Mouse (Mus musculus) adrenal gland, postnatal 14 days (tissue): Measurements from ENCODE around the gene Tdo2. TPM values are rescaled to one million over a fixed set of nuclear protein-coding genes. Genes with fewer than 3 reads are reported as not detected.

Source experiments
- DNase-seq: peaks from one replicate; pipeline ENCODE4 v3.0.0; 2021; ENCODE audit warnings: mixed read lengths
- long read RNA-seq, 2 experiments: library from polyadenylated mRNA; stranded (forward); transcript quantifications; one replicate each; pipeline ENCODE4 v2.0.0; 2021
- total RNA-seq: library from RNA; stranded (reverse); gene quantifications from 2 replicates; pipeline ENCODE4 v1.2.3, GENCODE M21; 2021

Gene Tdo2
- total RNA-seq = 5.4 and 103 TPM in 2 replicates
- long read RNA-seq, experiment 1, partial matches to known transcripts = 0 of 3 reads
- long read RNA-seq, experiment 1, other reads (novel, unspliced or antisense) = 0 of 3 reads
- long read RNA-seq, experiment 2, transcript Tdo2-201 (12 exons, 3,431 nt) = major isoform, 76 of 91 reads
- long read RNA-seq, experiment 2, partial matches to known transcripts = 11 of 91 reads
- long read RNA-seq, experiment 2, other reads (novel, unspliced or antisense) = 3 of 91 reads

DNA sequence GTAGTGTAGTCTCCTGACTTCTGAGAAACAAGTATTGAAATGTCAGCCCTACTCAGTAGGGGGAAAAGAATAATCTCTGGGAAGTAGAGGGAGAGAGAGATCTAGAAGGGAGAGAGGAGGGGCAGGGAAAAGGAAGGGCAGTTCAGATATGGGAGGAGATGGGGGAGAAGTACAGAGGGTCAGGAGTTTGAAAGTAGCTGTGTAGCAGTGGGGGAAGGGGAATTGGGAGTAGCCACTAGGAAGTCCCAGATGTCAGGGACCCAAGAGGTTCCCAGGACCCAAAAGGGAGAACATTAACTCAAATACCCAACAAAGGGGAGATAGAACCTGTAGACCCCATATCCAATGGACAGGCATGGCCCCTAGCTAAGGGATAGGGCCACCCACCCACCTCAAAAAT is at the start of gene Tdo2:
TSS of gene Tdo2 (minus strand) at position 101 of the 400 bp plus-strand sequence.
- DNase-seq = no peak

DNA sequence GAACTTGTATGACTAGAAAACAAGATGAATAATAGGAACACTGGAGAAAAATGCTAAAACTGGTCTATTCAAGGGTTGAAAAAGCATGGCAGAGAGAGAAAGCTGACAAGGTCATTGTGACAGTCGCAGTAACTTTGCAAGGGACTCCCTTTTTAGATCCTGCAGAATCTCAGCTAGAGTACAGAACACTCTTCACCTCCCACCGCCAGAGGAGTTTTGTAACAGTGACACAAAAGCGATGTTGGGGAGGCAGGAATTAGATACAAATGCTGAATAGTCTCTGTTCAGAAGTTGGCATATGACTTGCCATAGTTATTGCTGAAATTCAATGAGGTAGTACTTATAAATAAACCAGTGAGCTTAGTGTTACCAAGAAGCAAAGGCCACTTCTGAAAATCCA is 47.1 kb upstream of the Tdo2 start:
- DNase-seq = no peak

DNA sequence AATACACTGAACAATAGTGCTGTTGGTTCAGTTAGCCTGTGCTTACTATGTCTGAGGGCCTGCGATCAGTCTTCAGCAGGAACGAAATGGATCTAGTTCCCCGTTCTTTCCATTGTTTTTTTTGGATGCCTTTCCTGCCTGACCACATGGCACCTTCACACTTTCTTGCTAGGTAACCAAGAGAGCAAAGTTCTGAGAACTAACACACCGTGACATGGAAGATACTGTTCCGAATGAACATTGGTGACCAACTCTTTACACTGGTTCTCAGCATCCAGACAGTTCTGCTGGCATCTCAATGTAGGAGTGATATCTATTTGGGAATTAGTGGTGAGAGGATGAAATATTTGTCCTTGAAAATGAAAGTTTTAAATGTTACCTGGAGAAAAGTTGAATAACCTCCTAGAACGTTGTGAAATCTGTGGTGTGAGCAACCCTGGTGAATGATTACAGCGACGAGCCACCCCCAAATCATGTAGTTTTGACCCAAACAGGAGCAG is 46.5 kb upstream of the Tdo2 start:
- DNase-seq = no peak

DNA sequence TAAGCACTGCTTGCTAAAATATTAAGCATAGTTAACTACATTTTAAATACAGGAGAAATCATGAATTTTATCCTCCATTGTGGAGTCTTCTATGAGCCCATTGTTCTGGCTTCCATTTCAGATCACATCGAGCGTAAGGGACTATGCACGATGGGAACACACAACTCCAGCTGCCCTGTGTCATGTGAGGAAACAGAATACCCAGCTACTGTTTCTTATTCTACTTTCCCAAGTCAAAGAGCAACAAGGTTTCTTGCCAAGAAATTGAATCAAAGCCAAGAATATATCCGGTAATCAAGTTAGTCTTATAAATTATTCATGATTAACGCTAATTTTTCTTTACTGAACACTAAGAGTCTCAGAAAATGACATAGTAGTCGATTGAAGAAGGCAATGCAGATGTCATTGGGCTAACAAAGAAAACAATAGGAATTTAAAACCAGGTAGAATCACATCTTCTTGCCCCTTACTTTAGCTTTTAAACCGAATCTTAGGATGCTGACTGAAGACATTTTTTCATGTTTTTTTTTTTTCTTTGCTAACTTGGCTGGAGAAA is 38.2 kb upstream of the Tdo2 start:
- no peak for DNase-seq

DNA sequence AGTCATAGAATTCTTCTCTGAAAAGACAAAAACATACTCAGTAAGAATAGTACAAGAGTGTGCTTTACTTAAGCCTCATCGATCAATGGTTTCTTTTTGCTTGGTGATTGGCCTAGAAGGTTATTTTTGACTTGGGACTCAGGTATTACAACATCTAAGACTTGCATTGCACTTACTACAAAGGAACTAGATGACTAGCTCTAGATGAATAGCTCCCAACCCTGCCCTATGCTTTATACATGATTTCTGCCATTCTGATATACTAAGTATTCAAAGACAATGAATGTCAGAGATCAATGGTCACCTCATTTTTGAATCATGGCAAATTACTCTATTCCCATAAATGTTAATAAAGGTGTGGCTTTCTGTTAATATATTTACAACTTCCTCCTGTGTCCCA is 31.0 kb upstream of the Tdo2 start:
- no peak for DNase-seq

- DNase-seq = peak; percentile 28
Observed at GRCm38 (mm10) chr3:81995988-81996387, 20.0 kb upstream of the Tdo2 start.

GRCm38 (mm10) chr3:81995371-81995770 is 19.4 kb upstream of the Tdo2 start:
- no peak for DNase-seq

DNA sequence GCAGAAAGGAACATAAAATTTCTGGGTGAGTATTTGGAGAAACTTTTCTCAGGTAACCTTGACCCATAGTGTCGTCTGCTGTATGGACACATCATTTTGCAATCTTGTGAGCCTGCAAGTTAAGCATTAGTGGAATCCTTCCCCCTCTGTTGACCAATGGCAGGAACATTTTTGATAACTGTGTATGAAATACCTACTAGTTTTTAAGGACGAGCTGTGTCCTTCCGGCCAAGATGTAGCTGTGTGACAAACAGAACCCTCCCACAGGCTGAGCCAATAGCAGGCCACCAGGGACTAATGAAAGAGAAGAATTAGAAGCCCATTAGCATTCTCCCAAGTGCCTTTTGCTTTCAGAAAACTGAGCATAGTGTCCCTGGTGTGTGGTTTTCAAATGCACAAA is 14.5 kb upstream of the Tdo2 start:
- DNase-seq = peak; percentile 17

GRCm38 (mm10) chr3:81989692-81990141 is 13.7 kb upstream of the Tdo2 start:
- DNase-seq = no peak

DNA sequence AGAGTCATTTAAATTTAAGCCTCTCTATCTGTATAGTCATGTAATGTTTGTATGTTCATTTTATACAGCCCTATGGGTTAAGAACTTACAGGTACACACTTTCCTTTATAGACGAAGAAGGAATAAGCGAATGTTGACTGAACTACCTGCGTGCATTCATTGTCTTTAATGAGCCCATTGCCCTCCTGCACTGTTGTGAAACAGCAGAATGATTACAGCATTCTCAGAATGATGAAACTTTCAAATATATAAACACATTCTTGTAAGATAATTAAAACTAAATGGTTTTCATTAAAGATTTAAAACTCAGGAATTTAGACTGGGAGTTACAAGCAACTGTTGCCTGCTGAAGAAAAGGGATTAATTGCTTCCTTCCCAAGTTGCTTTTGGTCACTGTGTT is 11.6 kb upstream of the Tdo2 start:
- DNase-seq = no peak

DNA sequence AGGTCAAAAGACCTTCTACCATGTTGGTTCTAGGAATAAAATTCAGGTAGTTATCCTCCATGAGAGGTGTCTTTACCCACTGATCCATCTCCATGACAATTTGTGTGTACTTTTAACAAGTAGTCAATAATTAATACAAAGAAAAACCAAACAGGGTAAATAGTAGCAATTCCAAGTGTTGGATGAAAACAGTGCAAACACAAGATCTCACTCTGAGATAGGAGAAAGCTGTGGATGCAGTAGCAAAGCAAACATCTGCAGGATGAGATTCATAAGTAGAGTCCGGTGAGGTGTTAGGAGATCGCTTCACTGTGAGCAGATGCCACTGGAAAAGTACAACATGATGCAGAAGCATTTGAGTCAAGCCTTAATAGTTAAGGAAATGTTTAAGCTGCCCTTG is 10.1 kb upstream of the Tdo2 start:
- no peak for DNase-seq

GRCm38 (mm10) chr3:81985100-81985499 is 9.1 kb upstream of the Tdo2 start:
- DNase-seq = no peak

- peak; percentile 40 for DNase-seq
Observed at GRCm38 (mm10) chr3:81983120-81983895, 7.3 kb upstream of the Tdo2 start.

DNA sequence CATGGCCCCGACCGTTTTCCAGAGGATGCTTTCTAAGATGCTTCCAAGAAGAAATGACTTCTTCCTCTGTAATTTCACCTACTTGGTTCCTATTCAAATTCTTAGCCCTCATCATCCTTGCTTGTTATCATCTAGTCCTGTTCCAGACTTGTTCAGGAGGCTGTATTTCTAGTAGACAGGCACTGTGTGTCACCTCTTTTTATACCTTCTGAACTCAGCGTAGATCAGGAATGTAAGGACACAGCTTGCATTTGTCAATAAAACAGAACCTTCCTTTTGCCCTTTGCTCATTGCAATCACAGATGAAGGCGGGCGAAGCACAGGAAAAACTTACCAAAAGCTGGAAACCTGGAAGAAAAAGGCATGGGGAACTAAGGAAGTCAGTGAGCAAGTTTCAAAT is 6.0 kb upstream of the Tdo2 start, which contains the start of gene Asic5:
TSS of gene Asic5 (plus strand) at position 301 of the 400 bp plus-strand sequence.
- no peak for DNase-seq

GRCm38 (mm10) chr3:81981576-81981975 is 5.6 kb upstream of the Tdo2 start:
- DNase-seq = no peak

DNA sequence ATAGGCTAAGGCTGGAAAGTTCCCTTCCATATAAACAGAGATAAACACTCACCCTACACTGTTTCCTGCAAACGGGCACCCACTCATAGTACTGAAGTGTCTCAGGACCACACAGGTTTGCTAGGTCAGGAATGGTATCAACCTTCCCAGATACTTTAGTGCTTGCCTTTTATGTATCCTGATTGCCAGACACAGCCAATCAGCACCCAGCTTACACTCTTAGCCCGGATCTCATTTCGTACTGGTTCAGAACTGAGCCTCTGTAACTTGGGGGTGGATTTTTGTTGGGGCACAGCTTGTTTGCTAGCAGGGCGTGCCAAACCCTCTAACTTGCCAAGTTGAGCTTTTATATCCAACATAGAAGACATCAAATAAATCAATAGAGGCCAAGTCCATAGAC is 395 bp downstream of the Tdo2 start:
- DNase-seq = no peak

DNA sequence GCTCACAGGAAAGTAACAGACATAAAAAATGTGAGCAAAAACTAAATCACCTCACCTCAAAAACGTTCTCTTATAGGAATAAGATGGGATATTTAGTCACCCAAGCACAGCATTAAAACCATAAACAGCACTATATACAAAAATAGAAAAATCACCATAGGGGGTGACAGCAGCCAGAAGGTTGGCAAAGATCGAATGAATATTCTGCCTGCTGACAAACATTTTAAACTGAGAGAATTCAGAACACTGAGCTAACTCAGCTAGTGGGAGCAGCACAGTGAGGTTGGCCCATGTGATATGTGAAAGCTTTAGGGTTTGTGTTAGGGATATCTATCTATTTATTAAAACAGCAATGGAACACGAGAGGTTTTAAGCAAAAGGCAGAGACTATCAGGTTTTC is 11.4 kb downstream of the Tdo2 start:
- DNase-seq = no peak

DNA sequence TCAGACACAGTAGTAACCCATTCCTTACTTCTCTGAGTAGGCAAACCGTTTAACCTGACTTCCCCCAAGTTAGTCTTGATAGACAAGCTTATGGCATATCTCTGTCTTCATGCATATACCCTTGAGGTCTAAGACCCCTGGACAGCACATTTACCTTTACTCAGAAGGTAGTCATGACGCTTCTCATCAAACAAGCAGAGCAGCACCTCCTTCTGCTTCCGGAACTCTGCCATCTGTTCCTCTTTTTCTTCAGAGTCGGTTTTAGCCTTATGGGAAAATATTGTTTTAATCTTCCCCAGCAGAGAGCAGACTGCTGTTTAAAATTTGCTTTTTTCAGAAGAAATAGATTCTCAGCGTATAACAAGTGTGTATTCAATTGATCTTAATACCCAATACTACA is 12.2 kb downstream of the Tdo2 start:
- DNase-seq = no peak

GRCm38 (mm10) chr3:81961336-81961735 is 14.7 kb downstream of the Tdo2 start:
- DNase-seq = no peak

DNA sequence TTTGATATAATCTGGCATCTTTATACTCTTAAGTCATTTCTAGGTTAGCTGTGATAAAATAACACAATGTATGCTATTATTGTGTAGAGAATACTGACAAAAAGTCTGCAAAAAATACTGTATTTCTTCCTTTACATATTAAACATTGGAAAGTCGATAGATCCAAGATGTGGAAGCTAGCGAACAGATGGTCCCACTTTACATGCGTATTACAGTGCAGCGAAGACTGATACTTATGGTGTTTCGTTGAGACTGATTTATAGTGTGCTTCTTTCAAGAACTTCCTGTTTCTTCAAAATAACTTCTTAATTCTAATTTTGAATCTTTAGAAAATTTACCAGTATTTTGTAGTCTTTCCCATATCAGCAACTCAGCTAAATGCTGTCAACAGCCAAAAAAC is 18.5 kb downstream of the Tdo2 start:
- no peak for DNase-seq

DNA sequence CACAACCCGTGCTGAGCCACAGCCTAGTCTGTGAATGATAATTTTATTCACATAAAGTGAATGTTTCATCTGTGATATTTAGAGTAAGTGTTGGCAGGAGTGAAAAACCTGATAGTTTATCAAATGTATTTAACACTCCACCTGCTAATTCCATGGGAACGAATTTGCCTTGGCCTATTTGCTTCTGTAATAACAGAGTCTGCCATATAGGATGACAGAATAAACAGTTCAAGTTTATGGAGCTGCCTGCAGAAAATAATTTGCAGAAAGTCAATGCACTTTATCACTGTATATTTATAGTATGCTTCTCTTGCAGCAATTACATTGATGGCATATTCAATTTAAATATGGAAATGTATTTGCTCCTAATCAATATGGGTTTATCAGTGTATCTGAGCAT is 24.2 kb downstream of the Tdo2 start:
- no peak for DNase-seq

- no peak for DNase-seq
Observed at GRCm38 (mm10) chr3:81949048-81949447, 27.0 kb downstream of the Tdo2 start.

- no peak for DNase-seq
Observed at GRCm38 (mm10) chr3:81944851-81945393, 31.1 kb downstream of the Tdo2 start.
